Mouse (Mus musculus): ENCODE measurements at regions not wholly inside any gene's neighbourhood (a gene's known extent, or its start where the extent isn't known, plus 50 kb on each side); places are given as distances from the start of the nearest gene placed in this dataset. TPM values are rescaled to one million over a fixed set of nuclear protein-coding genes. Genes with fewer than 3 reads are reported as not detected.
A peak's percentile ranks its signal among the peaks of the same experiment; 100 is the strongest.

DNA sequence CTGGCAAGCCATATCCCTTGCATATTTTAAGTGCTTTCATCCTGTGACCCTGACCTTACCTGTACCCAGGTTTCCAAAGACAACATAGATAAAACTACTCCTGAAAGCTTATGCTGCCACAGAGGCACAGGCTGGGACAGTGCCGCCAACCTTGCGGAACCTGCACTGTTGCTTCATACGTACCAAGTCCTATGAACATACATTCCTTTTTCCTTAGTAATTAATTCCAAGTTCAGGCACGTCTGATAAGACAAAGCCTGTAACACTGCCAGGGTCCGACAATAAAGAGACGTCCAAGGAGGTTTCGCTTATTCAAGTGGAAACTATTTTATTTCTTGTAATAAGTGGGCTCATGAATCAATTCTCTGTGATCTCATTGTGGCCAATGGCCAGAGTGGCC is 70.2 kb upstream of the Pbx1 start:
- no peak overlapping the region for H3ac ChIP-seq (ENCODE audit: control insufficient read depth, insufficient read length, low read depth)
- TF ChIP-seq USF1 (IDR thresholded peaks at IDR 0.05; ENCODE audit: low read depth) (no peak), CTCF (IDR thresholded peaks at IDR 0.05; ENCODE audit: control insufficient read depth, insufficient read depth, insufficient read length) (no peak), CEBPB (IDR thresholded peaks at IDR 0.05; ENCODE audit: low read depth) (peak; percentile 91)
- no peaks in the 10 kb centered on the region for H3K79me3 ChIP-seq (ENCODE audit: low read depth)
- no peaks in the 10 kb centered on the region for H3K36me3 ChIP-seq (ENCODE audit: control insufficient read depth, insufficient read depth)
- no peaks in the 10 kb centered on the region for H3K79me2 ChIP-seq (ENCODE audit: control insufficient read depth, insufficient read depth)
- no peaks in the 10 kb centered on the region for H3K27me3 ChIP-seq (ENCODE audit: control insufficient read depth, insufficient read depth, insufficient read length)
- H3K4me3 ChIP-seq (ENCODE audit: insufficient read depth, poor library complexity, severe bottlenecking), result no peak overlapping the region

- Histone ChIP-seq H3K4me3 (ENCODE audit: insufficient read depth, poor library complexity, severe bottlenecking) (no peak overlapping the region), H3K79me3 (ENCODE audit: low read depth) (no peaks in the 10 kb centered on the region), H3K79me2 (ENCODE audit: control insufficient read depth, insufficient read depth) (no peaks in the 10 kb centered on the region), H3K36me3 (ENCODE audit: control insufficient read depth, insufficient read depth) (no peaks in the 10 kb centered on the region), H3K27me3 (ENCODE audit: control insufficient read depth, insufficient read depth, insufficient read length) (no peaks in the 10 kb centered on the region), H3ac (ENCODE audit: control insufficient read depth, insufficient read length, low read depth) (no peak overlapping the region)
- TF ChIP-seq USF1 (IDR thresholded peaks at IDR 0.05; ENCODE audit: low read depth) (no peak), MYOD1 (IDR thresholded peaks at IDR 0.05; ENCODE audit: control insufficient read depth, insufficient read length, low read depth) (peak; percentile 92)
Measured at GRCm38 (mm10) chr1:168501375-168502169, 69.5 kb upstream of the Pbx1 start.

DNA sequence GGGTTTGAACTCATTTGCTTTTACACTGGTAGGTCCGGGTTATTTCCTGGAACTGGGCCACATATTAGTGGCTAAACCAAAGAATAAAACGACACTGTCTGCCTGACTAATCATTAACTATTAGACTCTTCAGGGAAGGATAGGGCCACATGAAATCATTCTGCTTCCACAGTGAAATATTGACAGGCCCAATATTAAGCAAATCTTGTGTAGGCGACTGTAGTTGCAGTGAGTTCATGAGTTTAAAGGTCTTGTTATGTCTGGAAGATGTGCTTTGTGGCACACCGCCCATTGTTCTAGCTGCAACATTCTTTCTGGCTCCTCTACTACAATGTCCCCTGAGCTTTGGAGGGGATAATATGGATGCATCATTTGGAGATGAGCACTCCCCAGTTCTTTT is 65.7 kb upstream of the Pbx1 start:
- no peaks in the 10 kb centered on the region for H3K36me3 ChIP-seq (ENCODE audit: control insufficient read depth, insufficient read depth)
- no peak overlapping the region for H3ac ChIP-seq (ENCODE audit: control insufficient read depth, insufficient read length, low read depth)
- H3K79me3 ChIP-seq (ENCODE audit: low read depth), result no peaks in the 10 kb centered on the region
- no peaks in the 10 kb centered on the region for H3K27me3 ChIP-seq (ENCODE audit: control insufficient read depth, insufficient read depth, insufficient read length)
- H3K4me3 ChIP-seq (ENCODE audit: insufficient read depth, poor library complexity, severe bottlenecking), result no peak overlapping the region
- H3K79me2 ChIP-seq (ENCODE audit: control insufficient read depth, insufficient read depth), result no peaks in the 10 kb centered on the region
- TF ChIP-seq MYOG (IDR thresholded peaks at IDR 0.05; ENCODE audit: control insufficient read depth, extremely low read depth, insufficient read length), result no peak

DNA sequence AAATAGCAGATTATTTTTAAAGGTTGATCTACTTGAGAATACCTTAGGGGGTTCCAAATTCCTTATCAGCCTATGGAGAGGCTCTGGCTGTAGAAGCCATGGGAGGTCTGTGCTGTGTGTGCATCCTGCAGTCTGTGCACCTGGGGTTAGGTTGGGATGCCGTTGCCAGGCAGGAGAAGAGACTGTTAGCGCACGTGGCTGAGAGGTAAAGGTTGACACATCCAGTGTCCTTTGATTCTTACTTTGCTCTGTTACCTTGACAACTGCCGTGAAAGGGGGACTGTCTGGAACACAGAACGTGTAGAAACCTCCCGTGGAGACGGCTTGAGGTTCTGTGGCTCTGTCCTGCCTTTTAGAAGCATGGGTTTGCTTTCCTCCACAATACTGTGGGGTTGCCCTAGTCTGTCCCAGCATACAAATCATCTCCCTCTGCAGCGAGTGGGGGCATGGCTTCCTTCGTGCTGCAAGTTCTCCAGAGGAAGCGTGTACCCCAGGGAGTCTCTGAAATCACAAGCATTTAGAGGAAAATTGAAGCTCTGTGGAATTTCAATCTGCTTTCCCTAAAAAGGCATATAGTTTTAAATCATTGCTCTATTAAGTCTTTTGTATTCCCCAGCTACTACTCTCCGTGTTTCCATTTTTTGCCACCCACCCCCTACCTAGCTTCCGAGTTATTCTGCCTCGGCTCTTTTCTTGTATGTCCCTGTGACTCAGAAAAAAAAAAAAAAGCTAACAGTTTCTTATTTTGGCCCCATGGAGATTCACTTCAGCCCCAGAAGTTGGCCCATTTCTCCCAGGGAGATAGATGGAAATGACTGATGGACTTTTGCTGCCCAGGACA is 63.8 kb upstream of the Pbx1 start:
- no peaks in the 10 kb centered on the region for H3K79me3 ChIP-seq (ENCODE audit: low read depth)
- H3K36me3 ChIP-seq (ENCODE audit: control insufficient read depth, insufficient read depth), result no peaks in the 10 kb centered on the region
- TF ChIP-seq FOSL1 (IDR thresholded peaks at IDR 0.05; ENCODE audit: insufficient read depth, low read length, poor library complexity, severe bottlenecking), result no peak
- no peak for TF ChIP-seq MAX (IDR thresholded peaks at IDR 0.05)
- no peak for TF ChIP-seq MYOG (IDR thresholded peaks at IDR 0.05; ENCODE audit: control insufficient read depth, extremely low read depth, insufficient read length)
- TF ChIP-seq MYOD1 (IDR thresholded peaks at IDR 0.05; ENCODE audit: control insufficient read depth, insufficient read length, low read depth), result no peak
- TF ChIP-seq CTCF (IDR thresholded peaks at IDR 0.05; ENCODE audit: control insufficient read depth, insufficient read depth, insufficient read length), result no peak
- H3ac ChIP-seq (ENCODE audit: control insufficient read depth, insufficient read length, low read depth), result no peak overlapping the region
- no peak overlapping the region for H3K4me3 ChIP-seq (ENCODE audit: insufficient read depth, poor library complexity, severe bottlenecking)
- H3K27me3 ChIP-seq (ENCODE audit: control insufficient read depth, insufficient read depth, insufficient read length), result no peaks in the 10 kb centered on the region
- H3K79me2 ChIP-seq (ENCODE audit: control insufficient read depth, insufficient read depth), result no peaks in the 10 kb centered on the region

GRCm38 (mm10) chr1:168487492-168487891 is 55.4 kb upstream of the Pbx1 start:
- TF ChIP-seq MYOD1 (IDR thresholded peaks at IDR 0.05; ENCODE audit: control insufficient read depth, insufficient read length, low read depth) (no peak), CTCF (IDR thresholded peaks at IDR 0.05; ENCODE audit: control insufficient read depth, insufficient read depth, insufficient read length) (no peak), FOSL1 (IDR thresholded peaks at IDR 0.05; ENCODE audit: insufficient read depth, low read length, poor library complexity, severe bottlenecking) (no peak), MYOG (IDR thresholded peaks at IDR 0.05; ENCODE audit: control insufficient read depth, extremely low read depth, insufficient read length) (no peak), CEBPB (IDR thresholded peaks at IDR 0.05; ENCODE audit: low read depth) (no peak), USF1 (IDR thresholded peaks at IDR 0.05; ENCODE audit: low read depth) (no peak), MAX (IDR thresholded peaks at IDR 0.05) (no peak)
- no peaks in the 10 kb centered on the region for H3K36me3 ChIP-seq (ENCODE audit: control insufficient read depth, insufficient read depth)
- H3K4me3 ChIP-seq (ENCODE audit: insufficient read depth, poor library complexity, severe bottlenecking), result no peak overlapping the region

GRCm38 (mm10) chr1:168483651-168484050 is 51.6 kb upstream of the Pbx1 start:
- Histone ChIP-seq H3K27me3 (ENCODE audit: control insufficient read depth, insufficient read depth, insufficient read length) (no peaks in the 10 kb centered on the region), H3K4me3 (ENCODE audit: insufficient read depth, poor library complexity, severe bottlenecking) (no peak overlapping the region), H3ac (ENCODE audit: control insufficient read depth, insufficient read length, low read depth) (no peak overlapping the region), H3K79me2 (ENCODE audit: control insufficient read depth, insufficient read depth) (no peaks in the 10 kb centered on the region), H3K36me3 (ENCODE audit: control insufficient read depth, insufficient read depth) (no peaks in the 10 kb centered on the region), H3K79me3 (ENCODE audit: low read depth) (no peaks in the 10 kb centered on the region)
- no peak for TF ChIP-seq MYOD1 (IDR thresholded peaks at IDR 0.05; ENCODE audit: control insufficient read depth, insufficient read length, low read depth)

More at GRCm38 (mm10) chr1:168487492-168487891, 55.4 kb upstream of the Pbx1 start:
- Histone ChIP-seq H3K79me2 (ENCODE audit: control insufficient read depth, insufficient read depth) (no peaks in the 10 kb centered on the region), H3K79me3 (ENCODE audit: low read depth) (no peaks in the 10 kb centered on the region), H3K27me3 (ENCODE audit: control insufficient read depth, insufficient read depth, insufficient read length) (no peaks in the 10 kb centered on the region), H3ac (ENCODE audit: control insufficient read depth, insufficient read length, low read depth) (no peak overlapping the region)

Small RNA genes lying in the stretch of these regions (microRNA-seq; reads per million reads assigned to microRNA genes)
- not detected for gene Mir6348 (ENCODE audit: borderline microRNAs expressed)
- gene Mir6354 (ENCODE audit: borderline microRNAs expressed), result not detected
